Mouse (Mus musculus) embryonic fibroblast, embryonic 13.5 days (primary cell): ENCODE results near the gene Cfap46.

Source experiments
- CTCF ChIP-seq: IDR thresholded peaks from 2 replicates; pipeline ENCODE4 v1.5.1; 2011; ENCODE audit warnings: mild to moderate bottlenecking, control low read depth, low read length, moderate library complexity, borderline replicate concordance; ENCODE audit not compliant: insufficient read depth
- POLR2A ChIP-seq: IDR thresholded peaks from 2 replicates; pipeline ENCODE4 v1.6.1; 2011; ENCODE audit warnings: low read depth, mild to moderate bottlenecking, control low read depth, low read length, moderate library complexity

DNA sequence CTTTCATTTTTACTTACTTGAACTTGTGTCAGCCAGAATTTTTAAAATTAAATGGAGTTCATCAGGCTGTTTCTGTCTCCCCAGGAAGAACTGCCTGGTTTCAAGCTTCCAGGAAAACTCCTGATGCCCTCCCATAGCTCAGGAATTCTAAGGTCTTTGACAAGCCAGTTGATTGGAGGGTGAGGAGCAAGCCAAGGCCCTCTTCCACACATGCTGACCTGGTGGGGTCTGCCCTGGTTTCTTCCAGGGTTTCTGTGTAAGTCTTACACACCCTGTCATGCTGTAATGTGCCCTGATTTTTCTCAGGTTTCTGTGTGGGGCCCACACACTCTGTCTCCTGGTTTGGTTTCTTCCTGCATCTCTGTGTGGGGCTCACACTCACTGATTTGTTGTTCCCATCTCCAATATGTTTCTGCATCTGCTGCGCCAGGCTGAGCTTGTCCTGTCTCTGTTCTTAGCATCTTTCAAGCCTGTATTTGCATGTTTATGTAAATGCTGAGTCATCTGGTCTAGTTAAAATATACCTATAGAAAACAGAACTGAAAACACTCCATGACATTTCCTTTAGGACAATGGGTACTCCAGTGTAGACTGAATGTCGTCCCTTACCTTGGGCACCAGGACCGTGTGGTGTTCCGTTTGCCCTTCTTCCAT is 9.2 kb upstream of the Cfap46 start:
- no peak for TF ChIP-seq CTCF
- no peak for TF ChIP-seq POLR2A
